Mouse (Mus musculus): ENCODE data around the gene Srarp. TPM values are rescaled to one million over a fixed set of nuclear protein-coding genes. Genes with fewer than 3 reads are reported as not detected.

Srarp gene
- total RNA-seq, 2 experiments from 2014 or later: 0.67 to 1.6 TPM

DNA sequence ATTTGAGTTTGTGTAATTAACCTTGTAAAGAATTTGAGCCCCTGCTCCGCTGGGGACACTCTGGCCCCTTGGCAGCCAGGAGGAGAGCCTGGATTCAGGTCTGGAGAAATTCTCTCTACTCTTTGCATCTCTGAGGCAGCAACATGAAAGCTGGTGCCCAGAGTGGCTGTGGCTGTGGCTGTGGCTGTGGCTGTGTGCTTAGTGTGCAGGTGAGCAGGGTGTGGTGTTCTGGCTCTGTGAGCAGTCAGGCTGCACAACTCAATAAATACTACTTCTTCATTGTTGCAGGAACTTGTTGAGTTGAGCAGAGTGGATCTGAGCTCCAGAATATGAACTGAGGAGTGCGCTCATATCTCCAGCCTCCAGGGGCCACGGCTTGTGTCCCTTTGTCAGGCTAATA is 23.0 kb upstream of the Srarp start:
- intact Hi-C loops (cut with DNase I): loop anchor here (2.0 kb wide), 1 partner anchor 36 kb away; no protein-coding TSS in a partner anchor
- no peak for DNase-seq

DNA sequence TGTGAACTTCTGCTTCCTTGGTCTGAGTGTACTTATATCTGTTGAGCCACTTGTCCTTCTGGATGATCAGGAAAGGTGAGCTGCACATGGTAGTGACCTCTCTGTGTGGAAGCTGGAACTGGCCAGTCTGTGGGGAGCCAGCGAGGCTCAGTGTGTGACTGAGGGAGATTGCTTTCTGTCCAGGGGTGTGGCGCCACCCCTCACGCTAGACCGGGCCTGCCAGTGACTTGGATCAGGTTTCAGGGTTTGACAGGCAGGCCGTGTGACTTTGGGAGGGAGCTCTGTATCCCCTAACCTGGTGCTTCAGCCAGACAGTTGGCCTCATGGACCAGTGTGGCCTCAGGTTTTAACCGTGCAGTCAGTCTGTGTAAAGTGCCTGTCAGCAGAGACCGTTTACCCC is 22.3 kb upstream of the Srarp start:
- intact Hi-C loops (cut with DNase I): loop anchor here (2.0 kb wide), 1 partner anchor 37 kb away; no protein-coding TSS in a partner anchor

DNA sequence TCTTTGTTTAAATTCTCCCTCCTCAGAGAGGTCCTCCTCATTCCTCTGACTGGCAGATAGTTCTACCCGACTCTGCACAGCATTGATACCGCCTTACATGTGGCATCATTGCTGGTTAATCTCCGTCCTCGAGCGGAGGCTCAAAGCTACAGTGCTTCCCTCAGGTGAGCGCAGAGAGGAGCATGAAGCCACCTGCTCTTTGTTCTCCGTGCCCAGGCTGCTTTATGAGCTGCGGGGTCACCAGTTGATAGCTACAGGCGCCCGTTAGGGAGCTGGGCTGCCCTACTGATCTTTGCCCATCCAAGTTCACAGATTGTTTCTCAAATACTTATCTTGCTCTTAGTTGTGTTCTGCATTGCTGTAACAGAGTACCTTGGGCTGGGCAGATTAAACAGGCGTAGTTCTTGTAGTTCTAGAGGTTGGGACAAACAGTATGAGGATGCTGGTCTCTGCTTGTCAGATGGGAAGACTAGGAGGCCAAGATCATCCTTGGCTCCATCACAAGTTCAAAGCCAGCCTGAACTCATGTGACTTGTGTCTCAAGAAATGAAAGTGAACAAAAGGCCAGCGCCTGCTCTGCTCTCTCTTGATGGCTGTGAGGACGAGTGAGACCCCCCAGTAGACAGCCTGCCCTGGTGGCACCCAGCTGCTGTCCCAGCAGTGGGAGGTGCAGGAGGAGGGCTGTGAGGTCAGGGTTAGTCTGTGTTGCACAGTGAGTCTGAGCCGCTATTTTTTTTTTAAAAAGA is 20.5 kb upstream of the Srarp start:
- intact Hi-C loops (cut with DNase I): no loop called here

More for the DNA sequence above, 22.3 kb upstream of the Srarp start:
- DNase-seq: no peak

DNA sequence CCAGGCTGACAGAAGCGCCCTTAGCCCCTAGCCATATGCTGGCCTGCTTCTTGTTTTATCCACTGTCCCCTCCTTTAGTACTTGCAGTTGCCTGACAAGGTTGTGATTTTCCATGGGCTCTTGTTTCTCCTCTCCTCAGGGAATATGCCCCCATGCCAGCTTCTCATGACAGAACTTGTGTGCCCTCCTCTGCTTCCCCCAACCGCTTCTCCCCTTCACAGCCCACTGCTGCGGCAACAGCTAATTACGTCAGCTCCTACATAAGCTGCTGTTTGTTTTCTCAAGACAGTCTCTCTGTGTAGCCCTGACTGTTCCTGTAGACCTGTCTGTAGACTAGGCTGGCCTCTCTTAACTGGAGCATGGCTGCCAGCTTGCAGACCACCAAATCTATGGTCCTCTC is 19.6 kb upstream of the Srarp start:
- intact Hi-C loops (cut with DNase I): no loop called here
- DNase-seq: no peak

More for the DNA sequence above, 20.5 kb upstream of the Srarp start:
- no peak for DNase-seq

DNA sequence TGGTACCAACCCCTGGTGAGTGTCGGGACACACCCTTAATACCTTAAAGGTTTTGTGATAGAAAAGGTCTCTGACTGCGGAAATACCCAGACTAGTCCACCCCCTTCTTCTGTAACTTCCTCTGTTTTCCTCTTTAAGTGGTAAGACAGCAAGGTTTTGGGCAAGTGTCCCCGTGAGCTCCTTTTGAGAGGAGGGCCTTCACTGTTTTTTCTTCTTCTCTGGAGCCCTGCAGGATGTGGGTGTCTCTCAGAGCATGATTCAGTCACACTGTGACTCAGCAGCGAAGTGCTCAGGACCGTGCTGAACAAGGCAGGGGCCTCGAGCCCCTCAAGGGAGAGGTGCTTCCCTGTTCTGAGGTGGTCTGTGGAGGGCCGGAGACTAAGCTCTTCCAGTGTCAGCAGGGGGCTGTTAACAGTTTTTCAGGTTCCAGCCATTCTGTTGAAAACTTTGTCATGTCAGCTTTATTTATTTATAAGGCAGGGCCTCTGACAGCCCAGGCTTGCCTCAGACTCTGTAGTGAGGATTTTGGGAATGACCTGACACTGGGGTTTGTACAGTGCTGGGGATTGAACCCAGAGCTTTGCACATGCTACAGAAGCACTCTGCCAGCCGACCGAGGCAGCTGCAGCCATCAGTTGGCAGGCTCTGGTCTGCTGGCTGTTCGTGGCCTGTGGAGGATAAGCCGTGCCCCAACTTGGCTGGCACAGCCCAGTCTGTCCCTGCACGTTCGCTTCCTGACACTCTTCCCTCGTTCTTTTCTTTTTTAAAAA is 18.9 kb upstream of the Srarp start:
- DNase-seq: no peak
- intact Hi-C loops (cut with DNase I): no loop called here

DNA sequence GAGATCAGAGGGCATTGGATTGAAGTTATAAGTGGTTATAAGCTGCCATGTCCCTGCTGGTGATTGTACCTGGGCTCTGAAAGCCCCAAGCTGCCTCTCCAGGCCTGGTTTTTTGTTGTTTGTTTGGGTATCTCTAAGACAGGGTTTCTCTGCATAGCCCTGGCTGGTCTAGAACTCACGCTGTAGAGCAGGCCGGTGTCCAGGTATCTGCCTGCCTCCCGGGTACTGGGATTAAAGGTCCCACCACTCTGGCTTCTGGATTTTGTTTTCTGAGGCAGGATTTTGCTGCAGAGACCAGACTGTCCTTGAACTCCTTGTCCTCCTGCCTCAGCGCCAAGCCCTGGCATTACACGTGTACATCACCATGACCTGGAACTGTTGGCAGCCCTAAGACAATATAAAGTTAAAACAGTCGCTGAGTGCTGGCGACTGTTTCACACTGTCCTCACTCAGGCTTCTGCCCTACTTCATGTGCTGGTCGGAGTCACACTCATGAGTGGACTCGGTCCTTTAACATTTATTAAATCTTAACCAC is 16.1 kb upstream of the Srarp start:
- intact Hi-C loops (cut with DNase I): no loop called here
- no peak for DNase-seq

DNA sequence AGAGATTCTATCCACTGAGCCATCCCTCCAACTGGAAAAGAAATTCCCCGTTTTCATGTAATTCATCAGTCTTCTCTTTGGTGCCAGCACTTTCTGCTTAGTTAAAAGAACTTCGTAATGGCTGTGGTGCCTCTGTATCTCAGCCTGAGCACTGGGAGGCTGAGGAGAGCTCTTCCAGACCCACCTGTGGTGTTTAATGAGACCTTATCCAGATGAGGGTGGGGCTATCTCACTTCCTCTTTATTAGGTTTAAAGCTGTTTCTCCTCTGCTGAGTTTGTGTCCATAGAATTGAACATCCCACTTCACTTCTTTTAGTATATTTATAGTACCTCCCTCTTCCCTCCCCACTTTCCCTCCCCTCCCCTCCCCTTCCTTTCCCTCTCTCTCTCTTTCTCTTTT is 15.3 kb upstream of the Srarp start:
- intact Hi-C loops (cut with DNase I): no loop called here

DNA sequence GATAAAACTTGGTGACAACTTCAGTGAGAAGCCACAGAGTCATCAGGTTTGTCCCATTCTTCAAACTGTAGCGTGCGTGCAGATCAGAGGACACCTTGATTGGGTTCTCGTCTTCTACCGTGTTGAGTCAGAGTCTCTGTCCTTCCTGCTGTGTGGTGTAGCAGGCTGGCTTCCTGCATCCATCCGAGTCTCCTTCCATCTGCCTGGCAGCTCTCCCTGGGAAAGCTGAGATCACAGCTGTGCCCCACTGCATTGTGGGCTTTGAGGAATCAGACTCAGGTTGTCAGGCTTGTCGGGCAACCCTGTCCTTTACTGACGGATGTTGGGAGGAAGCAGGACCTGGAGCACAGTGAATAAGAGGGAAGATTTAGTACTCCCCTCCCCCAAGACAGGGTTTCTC is 10.3 kb upstream of the Srarp start:
- DNase-seq: no peak
- intact Hi-C loops (cut with DNase I): no loop called here

More for the DNA sequence above, 15.3 kb upstream of the Srarp start:
- DNase-seq: no peak

DNA sequence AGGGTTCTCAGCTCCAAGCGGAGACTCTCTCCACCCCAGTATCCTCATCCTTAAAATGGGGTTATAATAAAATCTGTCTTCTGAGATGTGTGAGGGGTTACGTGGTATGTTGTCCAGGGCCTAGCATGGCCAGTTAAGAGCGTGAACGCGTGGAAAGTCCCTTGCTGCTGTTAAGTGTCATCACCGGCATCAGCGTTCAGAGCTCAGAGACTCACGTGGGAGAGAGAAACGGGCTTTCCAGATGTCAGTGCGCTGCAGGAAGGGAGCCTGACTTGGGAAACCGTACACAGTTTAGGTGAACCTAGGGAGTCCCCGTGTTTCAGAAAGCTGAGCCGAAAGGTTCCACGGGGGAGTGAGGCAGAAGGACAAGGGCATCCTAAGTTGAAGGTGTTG is 9.4 kb upstream of the Srarp start:
- DNase-seq: no peak
- intact Hi-C loops (cut with DNase I): no loop called here

DNA sequence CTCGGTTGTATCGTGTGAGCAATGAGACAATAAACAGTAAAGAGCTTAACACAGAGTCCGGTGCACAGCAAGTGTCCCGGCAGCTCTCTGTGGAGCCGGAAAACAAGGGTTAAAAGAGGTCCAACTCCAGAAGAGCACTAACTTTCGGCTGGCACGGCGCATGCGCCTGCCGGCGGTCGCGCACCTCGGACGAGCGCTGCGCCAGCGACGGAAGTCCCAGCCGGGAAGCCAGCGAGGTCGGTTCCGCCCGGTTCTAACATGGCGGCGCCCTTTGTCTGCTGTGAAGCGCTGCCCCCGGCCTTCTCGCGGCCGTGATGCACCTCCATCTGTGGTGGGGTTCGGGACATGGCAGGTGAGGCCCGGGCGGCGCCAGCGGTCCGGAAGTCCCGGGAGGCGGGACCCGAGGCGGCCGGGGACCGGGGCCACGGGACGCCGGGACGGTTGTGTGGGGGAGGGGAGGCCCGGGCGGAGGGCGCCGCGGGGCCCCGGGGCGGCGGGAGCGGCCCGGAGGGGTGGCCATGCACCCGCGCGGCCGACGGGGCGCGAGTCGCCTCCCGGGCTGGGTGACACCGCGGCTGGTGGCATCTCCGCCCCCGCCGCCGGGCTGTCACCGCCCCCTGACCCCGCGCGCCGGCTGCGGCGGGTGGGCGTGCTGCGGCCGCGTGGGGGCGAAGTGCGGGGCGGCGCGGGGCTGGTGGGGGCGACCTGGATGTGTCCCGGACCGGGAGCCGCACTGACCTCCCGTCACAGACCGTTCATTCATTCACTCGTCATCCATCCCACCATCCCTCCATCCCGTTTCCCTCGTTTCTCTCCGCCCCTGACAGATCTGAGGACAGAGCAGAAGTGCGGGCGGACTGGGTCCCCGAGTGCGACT is 8.8 kb upstream of the Srarp start, which contains the start of gene Zbtb17:
Gene Zbtb17 (plus strand): TSS at position 204 of the 877 bp plus-strand sequence.
- peak; percentile 90 to 92 for DNase-seq
- intact Hi-C loops (cut with DNase I): no loop called here

DNA sequence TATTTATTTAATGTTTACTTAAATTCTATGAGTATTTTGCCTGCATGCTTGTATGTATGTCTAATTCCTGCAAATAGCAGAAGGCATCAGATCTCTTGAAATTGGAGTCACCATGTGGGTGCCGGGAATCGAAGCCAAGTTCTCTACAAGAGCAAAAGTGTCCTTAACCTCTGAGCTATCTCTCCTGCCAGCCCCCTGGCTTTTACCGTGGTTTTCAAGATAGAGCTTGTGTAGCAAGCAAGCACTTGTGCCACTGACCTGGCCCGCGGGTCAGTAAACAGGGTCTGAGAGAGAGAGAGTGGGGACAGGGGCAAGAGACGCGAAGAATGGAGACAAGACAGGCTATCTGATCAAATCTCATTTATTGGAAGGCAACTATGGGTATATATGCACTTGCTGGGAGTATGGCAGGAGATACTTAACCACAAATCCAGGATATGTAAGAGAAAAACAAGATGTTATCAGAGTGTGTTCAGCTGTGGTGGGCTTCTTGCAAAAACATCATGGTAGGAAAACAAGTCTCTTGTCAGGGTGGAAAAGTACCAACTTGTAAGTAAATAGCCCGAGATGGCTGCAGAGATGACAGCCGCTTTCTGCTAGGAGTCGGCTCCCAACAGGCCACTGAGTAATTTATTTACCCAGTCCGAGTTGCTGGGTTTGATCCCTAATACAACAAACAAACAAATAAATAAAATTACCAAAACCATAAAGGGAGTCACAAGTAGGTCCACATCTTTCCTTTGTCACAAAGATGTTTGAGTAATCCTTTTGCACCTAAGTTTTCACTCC is 7.9 kb upstream of the Srarp start:
- intact Hi-C loops (cut with DNase I): no loop called here
- DNase-seq: no peak

DNA sequence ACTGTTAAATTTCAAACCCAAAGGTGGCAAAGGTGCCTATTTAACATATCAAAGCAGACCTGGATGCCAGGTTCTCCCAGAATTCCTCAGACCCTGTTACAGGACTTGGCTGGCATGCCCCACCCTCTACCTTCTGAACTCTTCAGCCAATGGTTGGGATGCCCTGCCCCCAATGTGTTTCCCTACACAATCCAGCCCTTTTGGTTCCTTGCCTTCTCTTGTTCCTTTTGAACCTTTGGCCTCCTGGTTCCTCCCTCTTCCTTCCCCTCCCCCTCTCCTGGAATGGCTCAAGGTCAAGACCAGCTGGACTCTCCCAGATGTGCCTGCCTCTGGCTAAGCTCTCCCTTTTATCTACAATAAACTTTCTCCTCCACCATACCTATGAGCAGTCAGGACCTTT is 5.0 kb upstream of the Srarp start:
- intact Hi-C loops (cut with DNase I): no loop called here

DNA sequence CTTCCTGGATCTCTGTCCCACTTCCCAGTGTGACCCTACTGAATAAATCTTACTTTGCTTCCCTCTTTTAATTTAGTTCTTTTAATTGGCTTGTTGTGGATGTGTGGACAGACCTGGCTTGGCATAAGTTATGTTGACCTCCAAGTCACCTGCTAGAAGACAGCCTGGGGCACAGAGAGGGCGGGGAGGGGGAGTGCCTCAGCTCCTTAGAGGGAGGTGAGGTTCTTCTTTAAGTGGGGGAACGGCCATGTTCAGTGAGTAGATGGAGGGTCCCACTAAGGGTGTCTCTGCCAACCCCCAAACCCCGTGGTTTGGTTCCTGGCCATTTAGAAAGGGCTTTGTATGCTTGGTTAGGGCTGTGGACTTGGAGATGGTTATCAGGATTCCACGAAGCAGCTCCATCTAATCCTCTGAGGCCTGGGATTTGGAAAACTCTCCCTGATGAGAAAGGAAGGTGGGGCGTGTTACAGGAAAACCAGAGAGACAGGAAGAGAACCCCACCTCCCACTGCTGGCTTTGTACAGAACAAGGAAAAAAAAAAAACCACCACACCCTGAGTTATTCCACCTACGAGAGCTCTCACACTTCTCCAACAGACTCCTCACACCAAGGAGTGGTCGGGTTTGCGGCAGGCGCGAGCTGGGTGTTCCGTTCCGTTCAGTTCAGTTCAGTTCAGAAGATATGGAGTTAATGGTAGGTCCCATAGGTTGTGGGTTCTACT is 3.3 kb upstream of the Srarp start:
- intact Hi-C loops (cut with DNase I): no loop called here
- peak in 1 of 2 experiments; percentile 38 for DNase-seq

More for the DNA sequence above, 5.0 kb upstream of the Srarp start:
- DNase-seq: no peak

DNA sequence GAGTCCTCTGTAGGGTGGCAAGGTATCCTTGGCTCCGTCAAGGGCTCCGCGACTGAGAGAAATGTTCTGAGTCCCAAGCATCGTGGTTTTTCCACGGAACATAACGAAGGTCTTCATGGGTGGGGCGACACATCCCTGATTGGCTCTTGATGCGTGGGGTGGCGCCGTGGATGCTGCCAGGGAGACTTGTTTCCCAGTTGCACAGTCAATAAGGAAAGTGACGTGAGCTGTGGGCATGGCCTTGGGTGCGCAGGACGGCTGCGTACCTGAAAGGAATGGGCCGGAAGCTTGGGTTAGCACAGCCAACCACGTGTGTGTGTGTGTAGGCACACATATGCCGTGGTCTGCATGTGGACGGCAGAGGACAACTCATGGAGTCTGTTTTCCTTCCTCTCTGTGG is 2.7 kb downstream of the Srarp start:
- DNase-seq: no peak
- intact Hi-C loops (cut with DNase I): loop anchor here (5.0 kb wide), 1 partner anchor 69 kb away; no protein-coding TSS in a partner anchor

DNA sequence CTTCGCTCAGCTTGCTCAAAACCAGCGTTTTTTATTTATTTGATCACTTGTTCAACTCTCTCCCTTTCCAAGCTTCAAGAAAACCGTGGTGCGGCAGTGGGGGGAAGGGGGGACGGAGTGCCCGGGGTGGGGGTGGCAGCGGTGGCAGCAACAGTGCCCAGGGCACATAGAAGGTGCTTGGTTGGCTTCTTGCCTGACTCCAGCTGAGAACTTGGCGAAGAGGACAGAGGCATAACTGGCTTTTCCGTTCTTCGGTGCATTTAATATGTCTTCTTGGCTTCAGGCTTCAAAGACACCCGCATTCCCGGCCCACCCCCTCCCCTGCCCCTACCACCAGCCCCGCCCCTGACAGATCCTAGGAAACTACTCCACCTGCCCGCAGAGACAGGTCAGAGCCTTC is 3.2 kb downstream of the Srarp start:
- intact Hi-C loops (cut with DNase I): loop anchor here (5.0 kb wide), 1 partner anchor 70 kb away; no protein-coding TSS in a partner anchor

DNA sequence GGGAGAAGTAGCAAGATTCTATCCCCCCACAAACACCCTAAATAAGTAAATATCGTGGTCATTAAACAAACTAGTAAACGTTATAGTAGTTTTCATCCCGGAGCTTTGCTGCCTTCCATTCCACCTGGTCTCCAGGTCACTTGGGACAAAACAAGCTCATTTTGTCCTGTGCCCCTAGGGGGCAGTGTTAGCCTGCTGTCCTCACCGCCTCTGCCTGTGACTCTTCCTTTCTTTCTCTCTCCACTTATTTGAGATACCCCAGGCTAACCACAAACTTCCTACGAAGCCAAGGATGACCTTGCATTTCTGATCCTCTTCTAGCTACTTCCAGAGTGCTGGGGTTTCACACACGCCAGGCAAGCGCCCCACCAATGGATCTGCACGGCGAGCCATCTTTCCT is 4.9 kb downstream of the Srarp start:
- DNase-seq: peak; percentile 79
- intact Hi-C loops (cut with DNase I): loop anchor here (1.0 to 5.0 kb wide), 4 partner anchors 28 to 144 kb away; no protein-coding TSS in a partner anchor

More for the DNA sequence above, 3.2 kb downstream of the Srarp start:
- DNase-seq: no peak

DNA sequence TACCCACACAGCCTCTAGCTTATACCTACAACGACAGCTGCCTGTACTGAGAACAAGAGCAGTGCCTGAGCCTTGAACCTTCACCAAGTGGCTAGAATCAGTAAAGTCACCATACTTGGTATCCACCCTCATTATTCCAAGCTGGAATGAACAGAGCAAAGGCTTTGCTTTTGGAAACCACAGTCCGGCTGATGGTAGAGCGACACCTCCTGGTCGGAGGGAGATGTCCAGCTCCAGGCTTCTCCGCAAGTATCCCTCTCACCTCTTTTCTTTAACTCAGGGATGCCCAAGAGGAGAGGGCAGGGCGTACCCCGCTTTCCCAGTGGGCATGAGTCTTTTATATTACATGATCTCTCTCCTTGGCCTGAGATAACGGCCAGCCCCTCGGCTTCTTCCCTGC is 6.1 kb downstream of the Srarp start:
- peak; percentile 36 to 49 for DNase-seq

DNA sequence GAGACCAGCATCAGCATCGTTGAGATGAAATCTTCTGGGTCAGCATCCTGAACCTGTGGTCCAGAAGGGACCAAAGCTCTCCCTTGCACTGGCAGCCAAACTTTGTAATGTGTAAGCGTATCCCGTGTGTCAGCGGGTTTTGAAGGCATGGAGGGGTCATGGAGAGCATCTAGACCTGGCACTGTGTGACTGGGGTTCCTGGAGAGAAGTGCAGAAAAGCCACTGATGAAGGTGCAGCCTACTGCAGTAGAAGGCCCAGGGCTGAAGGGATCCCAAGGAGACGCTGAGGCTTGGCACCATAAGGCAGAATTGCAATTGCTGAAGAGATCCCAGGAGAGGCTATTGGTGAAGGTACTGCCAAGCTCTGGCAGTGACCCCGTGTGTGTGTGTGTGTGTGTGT is 6.5 kb downstream of the Srarp start:
- DNase-seq: no peak
- intact Hi-C loops (cut with DNase I): no loop called here

More for the DNA sequence above, 6.1 kb downstream of the Srarp start:
- intact Hi-C loops (cut with DNase I): loop anchor here (1.0 to 5.0 kb wide), 2 partner anchors 27 to 72 kb away; no protein-coding TSS in a partner anchor

DNA sequence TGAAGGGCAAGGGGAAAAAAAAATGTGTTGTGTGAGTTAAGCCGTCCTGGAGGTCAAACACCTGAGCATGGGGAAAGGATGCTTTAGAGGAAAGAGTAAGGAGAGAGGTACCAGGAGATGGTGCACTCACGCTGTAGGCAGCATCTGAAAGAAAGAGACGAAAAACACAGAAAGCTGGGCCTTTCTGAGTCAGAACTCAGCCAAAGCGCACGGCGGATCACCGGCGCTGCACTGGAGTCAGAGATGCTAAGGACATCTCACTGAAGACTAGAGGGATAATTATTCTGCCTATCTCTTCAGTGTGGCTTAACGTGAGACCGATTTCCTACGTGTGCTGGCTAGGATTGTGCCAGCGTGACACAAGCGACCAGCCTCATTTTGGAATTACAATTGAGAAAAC is 8.0 kb downstream of the Srarp start:
- intact Hi-C loops (cut with DNase I): no loop called here
- no peak for DNase-seq

Measured in heart, postnatal 36 days (tissue).